Mouse (Mus musculus) E14TG2a.4 (cell line): ENCODE results near the gene Lep.

Experiments
- H3K27me3 ChIP-seq: 2 replicates; pipeline ENCODE4 v1.6.1; 2014; ENCODE audit warnings: low read length, control low read depth; ENCODE audit not compliant: insufficient read depth
- H3K36me3 ChIP-seq: 2 replicates; pipeline ENCODE4 v1.6.1; 2014; ENCODE audit warnings: low read length, control low read depth; ENCODE audit not compliant: insufficient read depth
- H3K4me1 ChIP-seq: replicated peaks from 2 replicates; pipeline ENCODE4 v1.6.1; 2014; ENCODE audit warnings: low read depth, low read length, control low read depth
- H3K4me3 ChIP-seq: replicated peaks from 2 replicates; pipeline ENCODE4 v1.5.1; 2014; ENCODE audit warnings: mild to moderate bottlenecking, low read length
- H3K9me3 ChIP-seq: 2 replicates; pipeline ENCODE4 v1.6.1; 2014; ENCODE audit warnings: low read length, control low read depth
- CTCF ChIP-seq: conservative IDR thresholded peaks from 2 replicates; pipeline ENCODE4 v1.5.1; 2014; ENCODE audit warnings: low read length
- NANOG ChIP-seq: IDR thresholded peaks from 2 replicates; pipeline ENCODE4 v1.6.1; 2014; ENCODE audit warnings: borderline replicate concordance, low read length, mixed read lengths
- POU5F1 ChIP-seq: IDR thresholded peaks from 2 replicates; pipeline ENCODE4 v1.6.1; 2014; ENCODE audit warnings: low read length, borderline replicate concordance

The Lep gene

GRCm38 (mm10) chr6:29115756-29116155 is 55.7 kb downstream of the Lep start:
- Histone ChIP-seq H3K9me3 (peaks cover 18% of the 10 kb centered on the region), H3K4me3 (peak overlapping the region; percentile 39), H3K36me3 (no peaks in the 10 kb centered on the region), H3K27me3 (no peaks in the 10 kb centered on the region), H3K4me1 (peaks cover 49% of the 10 kb centered on the region)
- TF ChIP-seq CTCF: no peak
- TF ChIP-seq NANOG: no peak
- TF ChIP-seq POU5F1: no peak

- TF ChIP-seq CTCF (no peak), POU5F1 (no peak), NANOG (no peak)
- Histone ChIP-seq H3K4me3 (no peak overlapping the region; the same call in 1 of the 2 replicates), H3K36me3 (no peaks in the 10 kb centered on the region), H3K9me3 (peaks cover under 1% of the 10 kb centered on the region; the same call in 1 of the 2 replicates), H3K4me1 (peaks cover 49% of the 10 kb centered on the region), H3K27me3 (no peaks in the 10 kb centered on the region)
Observed at GRCm38 (mm10) chr6:29117417-29118104, 57.5 kb downstream of the Lep start.

DNA sequence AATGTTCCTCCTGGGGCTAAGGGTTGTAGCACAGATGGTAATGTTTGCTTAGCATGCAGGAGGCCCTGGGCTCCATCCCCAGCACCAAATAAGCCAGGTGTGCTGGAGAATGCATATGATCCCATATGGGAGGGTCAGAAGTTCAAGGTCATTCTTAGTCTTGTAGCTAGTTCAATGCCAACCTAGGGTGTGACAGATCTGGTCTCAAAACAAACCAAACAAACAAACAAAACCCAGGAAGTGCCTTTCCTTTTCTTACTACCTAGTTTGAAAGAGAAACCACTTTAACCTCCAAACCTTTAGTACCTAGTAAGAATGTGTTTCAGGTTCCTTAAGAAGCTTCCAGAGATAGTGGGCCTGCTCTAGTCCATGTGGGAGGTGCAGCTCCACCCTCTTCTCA is 58.2 kb downstream of the Lep start:
- TF ChIP-seq NANOG (no peak), CTCF (no peak)
- H3K4me3 ChIP-seq: no peak overlapping the region
- no peaks in the 10 kb centered on the region for H3K36me3 ChIP-seq
- peaks cover 49% of the 10 kb centered on the region for H3K4me1 ChIP-seq
- H3K27me3 ChIP-seq: no peaks in the 10 kb centered on the region
- H3K9me3 ChIP-seq: no peaks in the 10 kb centered on the region

DNA sequence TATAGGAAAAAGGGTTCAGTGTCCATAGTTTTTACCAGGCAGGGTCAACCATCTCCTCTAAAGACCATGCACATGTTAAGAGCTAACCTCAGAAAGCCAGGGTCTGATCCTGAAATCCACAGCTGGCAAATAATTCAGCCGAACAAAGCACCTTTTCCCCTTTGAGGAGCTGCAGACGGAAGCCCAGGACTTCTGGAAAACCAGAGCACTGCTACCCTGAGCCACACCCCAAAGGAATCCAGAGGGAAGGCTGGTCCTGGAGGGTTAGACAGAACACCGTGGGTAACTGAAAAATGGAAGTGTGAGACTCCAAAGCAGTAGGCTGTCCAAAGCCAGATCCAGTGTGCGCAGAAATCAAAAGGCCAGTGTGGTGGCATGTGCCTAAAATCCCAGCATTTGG is 58.9 kb downstream of the Lep start:
- H3K4me3 ChIP-seq: no peak overlapping the region
- TF ChIP-seq CTCF (no peak), NANOG (no peak), POU5F1 (no peak)
- no peaks in the 10 kb centered on the region for H3K27me3 ChIP-seq
- H3K4me1 ChIP-seq: peaks cover 49% of the 10 kb centered on the region
- peaks cover 2% of the 10 kb centered on the region; the same call in 1 of the 2 replicates for H3K36me3 ChIP-seq
- H3K9me3 ChIP-seq: no peaks in the 10 kb centered on the region

DNA sequence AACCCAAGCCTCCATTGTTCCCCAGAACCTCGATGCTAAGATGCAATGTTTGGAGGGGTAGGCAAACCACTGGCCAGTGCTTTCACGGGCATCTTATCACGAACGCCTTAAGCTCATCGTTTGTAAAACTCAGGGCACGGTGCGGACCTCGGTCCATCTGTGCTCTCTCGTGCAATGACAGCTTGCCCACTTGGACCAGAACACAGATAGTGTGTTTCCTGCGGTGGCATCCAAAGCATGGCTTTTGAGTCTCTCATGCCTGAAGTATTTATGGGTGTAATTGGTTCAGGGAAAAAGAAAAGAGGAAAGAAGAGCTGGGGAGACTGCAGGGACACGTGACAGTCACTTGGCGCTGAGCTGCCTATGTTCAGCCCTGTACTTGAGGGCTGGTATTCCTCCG is 60.0 kb downstream of the Lep start:
- H3K27me3 ChIP-seq: no peaks in the 10 kb centered on the region
- peaks cover 49% of the 10 kb centered on the region for H3K4me1 ChIP-seq
- no peak overlapping the region for H3K4me3 ChIP-seq
- H3K9me3 ChIP-seq: no peaks in the 10 kb centered on the region
- H3K36me3 ChIP-seq: peaks cover 11% of the 10 kb centered on the region
- no peak for TF ChIP-seq POU5F1
- no peak for TF ChIP-seq NANOG
- TF ChIP-seq CTCF: no peak
